Mouse (Mus musculus): ENCODE results near the gene Ifitm6. TPM values are rescaled to one million over a fixed set of nuclear protein-coding genes. Genes with fewer than 3 reads are reported as not detected.

Gene Ifitm6
- polyA plus RNA-seq, 1 experiment from 2014 or later = 53.6 TPM

GRCm38 (mm10) chr7:141046931-141047580 is 29.3 kb upstream of the Ifitm6 start:
- Histone ChIP-seq H3K4me2 (ENCODE audit: low read depth, low read length) (peak overlapping the region; percentile 84), H3K27me3 (ENCODE audit: insufficient read depth, low read length) (no peaks in the 10 kb centered on the region), H3K9ac (replicated peaks) (0 out of 2 replicates have a peak overlapping the region, but pooled peaks have one; percentile 1), H3K36me3 (replicated peaks; ENCODE audit: insufficient read depth, low read length) (no peaks in the 10 kb centered on the region), H3K4me1 (ENCODE audit: insufficient read depth) (peaks cover 23% of the 10 kb centered on the region), H3K27ac (ENCODE audit: low read depth) (peak overlapping the region; percentile 85), H3K4me3 (ENCODE audit: low read depth, low read length) (no peak overlapping the region), H3K9me3 (ENCODE audit: low read length) (no peaks in the 10 kb centered on the region)
- TF ChIP-seq CTCF (IDR thresholded peaks at IDR 0.05; ENCODE audit: low read depth) = no peak
- TF ChIP-seq EP300 (IDR thresholded peaks at IDR 0.05; ENCODE audit: low read depth) = peak; percentile 83
- ATAC-seq (peak; percentile 52), DNase-seq (peak; percentile 42)
- WGBS (ENCODE audit: insufficient replicate concordance) = 34% methylated on average over 6 of the region's 6 CpGs

- peak overlapping the region; percentile 13; the same call in 1 of the 2 replicates for H3K4me2 ChIP-seq (ENCODE audit: low read depth, low read length)
- H3K27ac ChIP-seq (ENCODE audit: low read depth) = 0 out of 2 replicates have a peak overlapping the region, but pooled peaks have one; percentile 24
- peaks cover 31% of the 10 kb centered on the region for H3K4me1 ChIP-seq (ENCODE audit: insufficient read depth)
- TF ChIP-seq EP300 (IDR thresholded peaks at IDR 0.05; ENCODE audit: low read depth) = peak; percentile 87
- TF ChIP-seq CTCF (IDR thresholded peaks at IDR 0.05; ENCODE audit: low read depth) = no peak
- DNase-seq = peak; percentile 24
- ATAC-seq = peak; percentile 62
- no peaks in the 10 kb centered on the region for H3K27me3 ChIP-seq (ENCODE audit: insufficient read depth, low read length)
- H3K36me3 ChIP-seq (replicated peaks; ENCODE audit: insufficient read depth, low read length) = no peaks in the 10 kb centered on the region
- H3K9me3 ChIP-seq (ENCODE audit: low read length) = no peaks in the 10 kb centered on the region
- H3K4me3 ChIP-seq (ENCODE audit: low read depth, low read length) = no peak overlapping the region
- 43% methylated on average over 4 of the region's 4 CpGs for WGBS (ENCODE audit: insufficient replicate concordance)
- H3K9ac ChIP-seq (replicated peaks) = no peak overlapping the region
These were observed 24.8 kb upstream of the Ifitm6 start for GRCm38 (mm10) chr7:141042539-141042938.

- peaks cover 23% of the 10 kb centered on the region for H3K4me1 ChIP-seq (ENCODE audit: insufficient read depth)
- no peaks in the 10 kb centered on the region for H3K36me3 ChIP-seq (replicated peaks; ENCODE audit: insufficient read depth, low read length)
- 30% methylated on average over 5 of the region's 5 CpGs for WGBS (ENCODE audit: insufficient replicate concordance)
- no peak overlapping the region for H3K4me2 ChIP-seq (ENCODE audit: low read depth, low read length)
- H3K27ac ChIP-seq (ENCODE audit: low read depth) = peak overlapping the region; percentile 71
- TF ChIP-seq CTCF (IDR thresholded peaks at IDR 0.05; ENCODE audit: low read depth) (no peak), EP300 (IDR thresholded peaks at IDR 0.05; ENCODE audit: low read depth) (no peak)
- H3K9me3 ChIP-seq (ENCODE audit: low read length) = no peaks in the 10 kb centered on the region
- no peak overlapping the region for H3K9ac ChIP-seq (replicated peaks)
- no peaks in the 10 kb centered on the region for H3K27me3 ChIP-seq (ENCODE audit: insufficient read depth, low read length)
- no peak overlapping the region for H3K4me3 ChIP-seq (ENCODE audit: low read depth, low read length)
- ATAC-seq = peak; percentile 40; the same call in 1 of the 2 replicates
- DNase-seq = peak; percentile 62
These were observed 23.9 kb upstream of the Ifitm6 start for GRCm38 (mm10) chr7:141041661-141042060.

GRCm38 (mm10) chr7:141040867-141041606 is 23.3 kb upstream of the Ifitm6 start:
- H3K4me1 ChIP-seq (ENCODE audit: insufficient read depth) = peaks cover 19% of the 10 kb centered on the region
- H3K27me3 ChIP-seq (ENCODE audit: insufficient read depth, low read length) = no peaks in the 10 kb centered on the region
- H3K36me3 ChIP-seq (replicated peaks; ENCODE audit: insufficient read depth, low read length) = no peaks in the 10 kb centered on the region
- DNase-seq = peak; percentile 12
- H3K27ac ChIP-seq (ENCODE audit: low read depth) = peak overlapping the region; percentile 71
- no peak overlapping the region for H3K9ac ChIP-seq (replicated peaks)
- no peak overlapping the region for H3K4me2 ChIP-seq (ENCODE audit: low read depth, low read length)
- 58% methylated on average over 6 of the region's 9 CpGs for WGBS (ENCODE audit: insufficient replicate concordance)
- TF ChIP-seq CTCF (IDR thresholded peaks at IDR 0.05; ENCODE audit: low read depth) = no peak
- no peak for TF ChIP-seq EP300 (IDR thresholded peaks at IDR 0.05; ENCODE audit: low read depth)
- no peak for ATAC-seq
- no peak overlapping the region for H3K4me3 ChIP-seq (ENCODE audit: low read depth, low read length)
- H3K9me3 ChIP-seq (ENCODE audit: low read length) = no peaks in the 10 kb centered on the region

- Histone ChIP-seq H3K27me3 (ENCODE audit: insufficient read depth, low read length) (no peaks in the 10 kb centered on the region), H3K9ac (replicated peaks) (no peak overlapping the region), H3K27ac (ENCODE audit: low read depth) (peak overlapping the region; percentile 69; the same call in 1 of the 2 replicates), H3K4me3 (ENCODE audit: low read depth, low read length) (no peak overlapping the region), H3K36me3 (replicated peaks; ENCODE audit: insufficient read depth, low read length) (no peaks in the 10 kb centered on the region), H3K9me3 (ENCODE audit: low read length) (no peaks in the 10 kb centered on the region), H3K4me1 (ENCODE audit: insufficient read depth) (peaks cover 20% of the 10 kb centered on the region), H3K4me2 (ENCODE audit: low read depth, low read length) (no peak overlapping the region)
- ATAC-seq (no peak), DNase-seq (no peak)
- TF ChIP-seq CTCF (IDR thresholded peaks at IDR 0.05; ENCODE audit: low read depth) (no peak), EP300 (IDR thresholded peaks at IDR 0.05; ENCODE audit: low read depth) (no peak)
- WGBS (ENCODE audit: insufficient replicate concordance) = 80% methylated on average over 4 of the region's 4 CpGs
These were observed 21.8 kb upstream of the Ifitm6 start for GRCm38 (mm10) chr7:141039386-141040107.

Measured in liver, postnatal 0 days (tissue).